Mouse (Mus musculus) layer of hippocampus, adult 9-10 months (tissue): ENCODE results near the gene Lpcat4.
"Not testable (repeated sequence)": the region's sequence is repeated elsewhere in the genome, so short reads cannot be mapped to it uniquely, and the experiment has no call there.

ENCODE experiments used
- DNase-seq: peaks from one replicate; pipeline ENCODE4 v3.0.0; 2022; ENCODE audit warnings: low spot score

Gene Lpcat4

GRCm38 (mm10) chr2:112261748-112262653, 22.7 kb downstream of the Lpcat4 start, which contains the start of gene Nop10:
TSS of gene Nop10 (plus strand) at chr2:112261926.
- DNase-seq: peak; percentile 92

DNA sequence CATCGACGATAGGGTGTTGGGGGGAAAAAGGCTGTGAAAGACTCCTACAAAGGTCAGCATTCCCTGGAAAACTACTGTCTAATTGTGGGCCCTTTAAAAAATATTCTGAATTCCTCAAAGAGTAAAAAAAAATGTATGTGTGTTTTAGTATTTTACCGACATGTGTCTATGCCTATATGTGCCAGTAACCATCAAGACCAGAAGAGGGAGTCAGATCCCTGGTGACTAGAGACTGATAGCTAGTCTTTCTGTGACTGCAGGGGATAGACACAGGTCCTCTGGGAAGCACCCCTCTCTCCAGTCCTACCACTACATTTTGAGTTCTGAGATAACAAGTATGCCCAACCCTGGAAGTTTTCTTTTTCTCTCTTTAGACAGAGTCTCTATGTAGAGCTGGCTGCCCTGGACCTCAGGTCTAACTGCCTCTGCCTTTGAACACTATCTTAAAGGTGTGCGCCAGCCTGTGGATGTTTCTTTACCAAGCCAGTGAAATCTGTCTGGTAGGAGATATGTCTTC, 23.6 kb downstream of the Lpcat4 start:
- DNase-seq: no peak

DNA sequence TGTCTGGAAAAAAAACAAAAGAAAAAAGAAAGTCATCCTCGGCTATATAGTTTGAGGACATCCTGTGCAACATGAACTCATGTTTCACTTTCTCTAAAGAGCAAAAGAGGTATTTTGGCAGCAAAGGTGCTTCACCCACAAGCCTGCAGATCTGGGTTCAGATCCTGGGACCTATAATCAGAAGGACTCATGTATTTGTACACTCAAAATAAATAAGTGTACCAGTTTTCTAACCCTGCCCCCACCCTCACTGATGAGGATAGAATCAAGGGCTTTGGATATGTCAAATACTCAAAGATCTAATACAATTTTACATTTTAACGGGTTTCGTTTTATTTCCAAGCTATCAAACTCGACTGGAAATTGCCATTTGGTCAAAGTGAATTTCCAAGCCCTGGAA, 25.1 kb downstream of the Lpcat4 start:
- DNase-seq: no peak

GRCm38 (mm10) chr2:112265448-112266241, 26.4 kb downstream of the Lpcat4 start, which contains the start of gene Slc12a6:
TSS of gene Slc12a6 (plus strand) at chr2:112265825.
- DNase-seq: peak; percentile 67

- peak; percentile 16 for DNase-seq
Measured at GRCm38 (mm10) chr2:112266242-112266592, 26.9 kb downstream of the Lpcat4 start, which contains the start of gene Gm21985. TSS of gene Gm21985 (plus strand) at chr2:112266314.

- DNase-seq: no peak
Measured at GRCm38 (mm10) chr2:112266780-112267179, 27.5 kb downstream of the Lpcat4 start.

DNA sequence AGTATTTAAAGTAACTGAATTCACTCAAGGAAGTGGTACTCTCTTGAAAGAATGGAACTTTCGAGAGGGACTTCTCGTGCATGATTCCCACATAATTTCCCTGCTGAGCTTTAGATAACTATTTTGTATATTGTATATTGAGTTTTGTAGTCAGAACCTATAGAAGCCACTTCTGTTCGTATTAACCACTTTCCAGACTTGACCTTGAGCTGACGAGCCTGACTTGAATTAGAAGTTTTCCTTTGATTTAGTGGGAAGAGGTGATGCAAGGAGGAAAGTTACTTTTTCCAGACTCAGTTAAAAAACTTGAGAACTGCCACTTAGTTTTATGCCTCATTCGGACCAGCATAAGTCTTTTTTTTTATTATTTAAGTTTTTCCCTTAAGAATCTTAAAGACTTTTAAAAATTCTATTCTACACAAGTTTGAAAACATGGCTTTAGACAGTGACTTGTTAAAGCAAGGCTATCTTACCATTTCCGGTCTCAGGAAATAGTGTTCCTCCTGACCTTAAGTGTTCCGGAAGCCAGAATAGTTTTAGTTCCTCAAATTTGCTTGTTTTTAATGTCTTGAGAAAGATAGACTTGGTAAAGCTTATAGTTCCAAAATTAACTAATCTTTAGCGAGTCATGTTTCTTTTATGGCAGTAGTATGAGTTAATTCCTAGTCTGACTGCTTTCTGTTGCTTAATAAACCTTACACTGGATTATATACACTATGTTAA, 28.4 kb downstream of the Lpcat4 start:
- DNase-seq: no peak

DNA sequence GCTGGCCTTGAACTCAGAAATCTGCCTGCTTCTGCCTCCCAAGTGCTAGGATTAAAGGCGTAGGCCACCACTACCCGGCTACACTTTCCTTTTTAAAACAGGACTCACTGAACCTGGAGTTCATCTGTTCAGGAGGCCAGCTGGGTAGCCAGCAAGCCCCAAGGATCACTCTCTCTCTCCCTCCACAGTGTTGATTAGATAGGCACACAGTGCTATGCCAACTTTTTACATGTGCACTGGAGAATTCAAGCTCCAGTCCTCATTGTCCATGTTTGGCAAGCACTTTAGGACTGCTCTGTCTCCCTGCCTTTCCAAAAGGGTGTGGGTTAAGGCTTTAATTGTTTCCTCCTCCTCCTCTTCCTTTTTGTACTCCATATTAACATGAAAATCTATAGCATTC, 30.7 kb downstream of the Lpcat4 start:
- no peak for DNase-seq

GRCm38 (mm10) chr2:112272909-112273308, 33.6 kb downstream of the Lpcat4 start:
- no peak for DNase-seq

DNA sequence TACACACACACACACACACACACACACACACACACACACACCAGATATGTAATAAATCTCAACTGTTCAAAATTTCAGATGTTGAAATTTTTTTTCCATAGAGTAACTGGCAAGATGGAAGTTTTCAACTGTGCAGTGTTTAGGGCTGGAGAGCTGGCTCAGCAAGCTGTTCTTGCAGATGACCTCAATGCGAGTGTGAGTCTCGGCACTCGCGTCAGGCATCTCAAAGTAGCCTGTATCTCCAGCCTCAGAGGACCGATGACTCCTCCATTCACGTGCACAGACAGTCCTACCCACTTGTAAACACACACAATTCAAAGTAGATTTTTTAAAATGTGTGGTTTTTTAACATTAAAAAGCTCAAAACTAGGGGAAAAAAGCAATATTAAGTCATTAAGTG, 34.2 kb downstream of the Lpcat4 start:
- DNase-seq: no peak

GRCm38 (mm10) chr2:112276870-112277269, 37.6 kb downstream of the Lpcat4 start:
- no peak for DNase-seq

- DNase-seq: no peak
Measured at GRCm38 (mm10) chr2:112282846-112283245, 43.6 kb downstream of the Lpcat4 start.

- no peak for DNase-seq
Measured at GRCm38 (mm10) chr2:112284363-112285030, 45.2 kb downstream of the Lpcat4 start.

- DNase-seq: no peak
Measured at GRCm38 (mm10) chr2:112285031-112285390, 45.7 kb downstream of the Lpcat4 start.

DNA sequence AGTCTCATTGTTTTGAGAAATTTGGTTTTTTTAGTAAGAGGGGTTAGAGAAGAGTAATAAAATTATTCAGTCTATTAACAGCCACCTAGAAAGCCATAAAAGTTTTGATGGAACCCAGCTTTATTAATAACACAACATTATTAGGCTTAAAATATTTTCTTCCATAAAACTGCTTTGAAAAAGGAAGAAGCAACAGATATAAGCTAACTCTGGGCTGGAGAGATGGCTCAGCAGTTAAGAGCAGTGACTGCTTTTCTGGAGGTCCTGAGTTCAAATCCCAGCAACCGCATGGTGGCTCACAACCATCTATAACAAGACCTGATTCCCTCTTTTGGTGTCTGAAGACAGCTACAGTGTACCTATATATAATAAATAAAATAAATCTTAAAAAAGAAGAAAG, 46.8 kb downstream of the Lpcat4 start:
- DNase-seq: not testable (repeated sequence)

GRCm38 (mm10) chr2:112287059-112287458, 47.8 kb downstream of the Lpcat4 start:
- no peak for DNase-seq

DNA sequence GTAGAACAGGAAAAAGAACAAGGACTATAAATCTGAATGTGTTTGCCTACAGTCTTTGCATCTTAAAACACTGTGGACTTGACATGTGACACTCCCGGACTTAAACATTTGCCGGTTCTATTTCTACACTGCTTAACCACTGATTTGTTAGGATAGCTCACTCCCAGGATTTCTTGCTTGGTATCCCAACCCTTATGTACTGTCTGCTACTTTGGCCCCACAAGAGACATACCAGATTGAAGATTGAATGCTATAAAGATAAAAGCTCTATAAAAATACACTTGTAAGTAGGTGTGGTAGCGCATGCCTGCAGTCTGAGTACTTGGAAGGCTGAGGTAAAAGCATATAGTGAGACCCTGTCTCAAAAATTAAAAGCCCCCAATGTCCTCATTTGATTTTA, 50.2 kb downstream of the Lpcat4 start:
- DNase-seq: no peak

DNA sequence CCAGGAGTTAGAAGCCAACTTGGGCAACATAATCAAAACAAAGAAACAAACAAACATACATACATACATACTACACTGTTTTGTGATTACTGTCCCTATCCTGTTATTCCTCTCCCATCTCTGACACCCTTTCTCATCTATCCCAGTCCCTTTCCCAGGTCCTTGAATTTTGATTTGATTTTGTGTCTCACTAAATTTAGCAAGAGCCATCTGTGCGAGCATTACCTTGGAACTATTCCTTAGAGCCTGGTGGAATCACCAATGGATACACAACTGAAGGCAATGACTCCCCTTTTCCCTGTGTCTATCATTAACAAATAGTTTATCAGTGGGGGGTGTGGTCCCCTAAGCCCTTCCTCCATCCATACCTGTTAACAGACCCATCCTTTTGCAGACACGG, 53.6 kb downstream of the Lpcat4 start:
- DNase-seq: no peak

DNA sequence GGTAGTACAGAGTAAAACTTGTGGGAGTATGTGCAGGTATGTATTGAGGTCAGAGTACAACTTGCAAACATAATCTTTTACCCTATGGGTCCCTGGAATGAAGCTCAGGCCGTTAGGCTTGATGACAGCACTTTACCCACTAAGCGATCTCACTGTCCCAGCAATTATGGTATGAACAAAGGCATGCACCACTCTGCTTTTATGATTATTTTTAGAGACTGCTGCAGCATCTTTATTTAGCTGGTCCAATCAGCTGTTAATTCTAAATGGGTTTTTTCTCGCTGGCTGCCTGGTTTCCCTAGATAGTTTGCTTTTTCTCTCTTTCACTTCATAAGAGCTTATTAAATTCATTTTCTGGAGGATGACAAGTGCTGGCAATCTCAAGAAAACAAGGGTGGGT, 56.9 kb downstream of the Lpcat4 start:
- DNase-seq: no peak
